Mouse (Mus musculus): Measurements from ENCODE around the gene Lzic.
A peak's percentile ranks its signal among the peaks of the same experiment; 100 is the strongest.

Lzic gene

DNA sequence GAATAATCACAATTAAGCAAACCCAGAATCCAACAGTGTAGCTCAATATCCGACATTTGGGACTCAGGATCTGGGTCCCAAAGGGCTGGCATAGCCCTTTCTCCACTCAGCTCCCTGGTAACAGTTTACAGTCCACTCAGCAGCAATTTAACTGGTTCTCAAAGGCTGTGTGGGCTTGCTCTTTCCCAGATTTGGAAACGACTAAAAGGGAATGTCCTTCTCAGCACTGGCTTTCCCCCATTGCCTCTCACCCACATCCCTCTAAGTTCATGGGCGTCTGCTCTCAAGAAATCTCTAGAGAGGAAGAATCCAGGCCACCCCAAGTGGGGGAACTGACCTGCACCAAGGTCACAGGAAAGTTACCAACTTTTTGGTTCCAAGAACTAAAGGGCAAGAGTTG lies 463 bp upstream of the Lzic start:
- DNase-seq: peak in 1 of 2 experiments; percentile 14

DNA sequence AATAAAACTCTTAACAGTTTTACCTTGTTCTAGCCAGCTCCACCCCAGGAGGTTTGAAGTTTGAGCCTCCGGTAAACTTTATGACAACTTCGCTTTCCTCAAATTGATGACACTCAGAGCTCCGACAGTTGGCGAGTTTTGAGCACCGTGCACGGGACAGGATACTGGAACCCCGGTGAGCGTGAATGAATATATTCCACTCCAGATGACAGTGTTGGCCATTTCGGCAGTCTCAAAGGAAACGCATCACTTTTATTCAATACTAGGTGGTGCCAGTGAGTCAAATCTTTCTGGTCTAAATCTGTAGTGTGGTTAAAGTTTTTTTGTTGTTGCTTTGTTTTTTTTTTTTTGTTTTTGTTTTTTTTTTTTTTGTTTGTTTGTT lies 787 bp downstream of the Lzic start:
- DNase-seq: peak; percentile 31 to 53

DNA sequence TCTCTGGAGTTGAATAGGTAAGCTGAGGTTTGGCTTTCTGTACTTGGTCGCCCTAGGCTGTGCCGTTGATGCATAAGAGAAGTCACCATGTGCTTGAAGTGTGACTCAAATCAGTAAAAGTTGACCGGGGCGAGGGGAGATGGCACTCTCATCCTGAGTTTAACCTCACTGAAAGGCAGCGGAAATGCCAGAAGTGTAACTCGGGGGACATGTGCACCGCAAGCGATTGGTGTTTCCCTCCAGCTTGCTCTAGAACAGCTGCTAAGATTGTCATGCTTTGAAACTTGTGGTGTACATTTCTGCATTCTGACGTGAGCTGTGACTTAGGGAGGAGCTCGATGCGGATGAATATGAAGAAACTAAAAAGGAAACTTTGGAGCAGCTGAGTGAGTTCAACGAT lies 2.7 kb downstream of the Lzic start:
- no peak for DNase-seq

DNA sequence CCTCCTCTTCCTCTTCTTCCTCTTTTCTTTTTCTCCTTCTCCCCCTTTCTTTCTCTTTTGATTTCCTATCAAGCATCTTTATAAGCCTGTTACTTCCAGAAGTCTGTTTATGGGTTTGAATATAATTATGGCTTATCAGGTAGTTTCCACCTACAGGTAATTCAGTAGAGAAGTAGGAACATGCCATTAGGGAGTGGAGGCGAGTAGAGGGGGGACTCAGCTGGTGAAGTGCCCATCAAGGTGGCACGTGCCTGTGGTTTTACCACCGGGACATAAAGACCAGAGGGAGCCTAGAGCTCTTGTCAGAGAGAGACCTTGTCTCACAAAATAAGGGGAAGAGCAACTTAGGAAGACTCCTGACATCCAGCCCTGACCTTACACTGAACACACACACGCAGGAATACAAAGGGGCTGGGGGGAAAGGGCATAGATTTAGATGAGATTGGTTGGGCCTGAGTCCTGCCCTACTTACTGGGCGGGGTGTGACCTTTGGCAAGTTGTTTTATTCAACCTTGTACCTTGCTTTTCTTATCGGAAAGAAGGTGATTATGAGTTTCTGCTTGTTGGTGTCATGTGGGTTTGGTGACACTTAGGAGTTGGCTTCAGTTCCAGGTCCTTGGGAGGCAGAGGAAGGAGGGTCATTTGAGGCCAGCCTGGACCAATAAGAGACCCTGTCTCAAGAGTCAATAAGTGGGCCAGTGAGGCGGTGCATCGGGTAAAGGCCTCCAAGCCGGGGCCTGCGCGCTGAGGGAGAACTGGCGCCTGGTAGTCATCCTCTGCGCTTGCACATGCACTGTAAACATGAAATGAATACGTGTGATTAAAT lies 4.6 kb downstream of the Lzic start:
- no peak for DNase-seq

DNA sequence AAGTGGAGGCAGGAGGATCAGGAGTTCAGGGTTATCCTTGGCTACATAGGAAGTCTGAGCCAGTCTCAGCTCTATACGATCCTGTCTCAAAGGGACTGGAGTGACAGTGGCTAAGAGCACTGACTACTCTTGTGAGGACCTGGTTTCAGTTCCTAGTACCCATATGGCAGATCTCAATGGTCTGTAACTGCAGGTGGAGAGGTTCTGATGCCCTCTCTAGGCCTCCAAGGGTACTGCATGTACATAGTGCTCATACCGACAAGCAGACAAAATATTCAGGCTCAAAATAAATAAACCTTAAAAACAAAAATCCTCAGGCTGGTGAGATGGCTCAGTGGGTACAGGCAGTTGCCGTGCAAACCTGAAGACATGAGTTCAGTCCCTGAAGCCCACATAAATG lies 6.1 kb downstream of the Lzic start:
- peak in 1 of 2 experiments; percentile 6 for DNase-seq

DNA sequence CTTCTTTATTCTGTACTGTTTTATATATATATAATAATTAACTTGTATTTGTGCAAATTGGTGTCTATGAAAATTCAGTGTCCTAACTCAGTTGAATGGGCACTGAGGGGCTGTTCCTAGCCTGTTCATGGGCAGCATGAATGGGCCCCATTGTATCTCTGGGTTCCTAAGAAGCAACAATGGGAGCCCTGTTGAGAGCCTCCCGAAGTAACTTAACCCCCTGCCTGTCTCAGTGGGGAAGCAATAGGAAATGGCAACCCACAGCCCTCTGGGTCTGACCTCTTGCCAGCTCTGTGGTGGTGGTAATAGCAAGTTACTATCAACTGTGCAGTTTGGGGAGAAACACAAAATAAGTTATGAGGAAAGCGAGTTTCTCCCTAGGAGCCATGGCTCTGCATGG lies 11.6 kb downstream of the Lzic start:
- DNase-seq: no peak

DNA sequence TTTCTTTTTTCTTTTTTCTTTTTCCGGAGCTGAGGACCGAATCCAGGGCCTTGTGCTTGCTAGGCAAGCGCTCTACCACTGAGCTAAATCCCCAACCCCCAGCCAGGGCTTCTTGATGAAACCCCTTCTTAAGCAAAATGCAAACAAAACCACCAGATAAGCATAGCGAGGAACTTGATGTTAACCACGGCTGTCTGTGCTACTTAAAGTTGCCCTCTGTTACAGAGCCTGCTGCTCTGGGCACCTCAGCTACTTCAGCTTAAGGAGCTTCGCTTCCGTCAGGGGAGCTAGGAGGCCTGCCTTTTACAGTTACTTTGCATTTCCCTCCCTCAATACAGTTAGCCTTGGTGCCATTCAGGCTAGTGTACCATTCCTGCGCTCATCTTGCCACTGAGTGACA lies 13.9 kb downstream of the Lzic start:
- DNase-seq: no peak

DNA sequence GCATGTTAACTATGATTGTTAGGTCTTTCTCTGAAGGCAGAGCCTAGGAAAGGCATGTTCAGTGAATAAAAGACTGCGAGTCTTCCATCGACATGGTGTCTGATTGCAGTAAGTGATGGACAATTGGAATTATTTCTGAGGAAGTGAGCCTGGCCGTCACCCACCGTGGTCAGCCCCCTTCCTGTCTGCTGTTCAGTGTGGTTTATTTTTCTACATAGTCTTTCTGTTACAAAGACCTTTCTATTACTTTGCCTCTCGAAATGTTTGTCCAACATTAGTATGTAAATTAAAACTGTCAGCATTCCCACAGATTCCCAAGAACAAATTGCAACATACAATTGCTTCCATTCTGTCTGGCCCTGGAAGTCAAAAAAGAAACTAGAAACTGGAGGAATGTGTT lies 14.8 kb downstream of the Lzic start:
- no peak for DNase-seq

DNA sequence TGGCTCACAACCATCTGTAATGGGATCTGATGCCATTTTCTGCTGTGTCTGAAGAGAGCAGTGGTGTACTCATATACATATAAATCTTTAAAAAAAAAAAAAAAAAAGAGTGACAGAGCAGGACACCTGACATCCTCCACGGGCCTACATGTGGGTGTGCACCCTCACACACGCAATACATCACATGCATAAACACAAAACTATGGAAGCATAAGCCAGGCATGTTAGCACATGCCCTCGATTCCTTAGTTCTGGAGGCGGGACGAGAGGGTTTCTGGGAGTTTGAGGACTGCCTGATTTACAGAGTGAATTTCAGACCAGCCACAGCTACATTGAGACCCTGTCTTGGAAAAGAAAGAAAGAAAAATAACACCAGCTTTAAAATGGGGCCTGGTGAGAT lies 19.3 kb downstream of the Lzic start:
- DNase-seq: no peak

DNA sequence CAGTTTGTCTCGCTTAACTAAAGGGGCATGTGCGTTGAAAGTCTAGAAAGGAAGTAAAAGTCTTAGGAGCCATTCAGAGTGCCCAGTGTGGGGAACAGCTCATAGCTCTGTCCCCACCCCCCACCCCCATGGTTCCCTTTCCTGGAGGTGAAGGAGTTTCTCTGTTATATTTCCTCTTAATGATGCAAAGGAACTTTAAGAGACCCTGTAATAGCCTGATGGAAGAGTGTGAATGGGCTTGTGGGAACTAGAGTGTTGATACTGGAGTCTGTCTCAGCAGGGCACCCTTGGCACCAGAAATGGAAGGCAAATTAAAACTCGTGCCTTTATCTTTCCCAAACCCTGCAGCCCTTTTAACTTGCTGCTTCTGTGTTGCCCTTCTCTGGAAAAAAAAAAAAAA lies 19.8 kb downstream of the Lzic start:
- DNase-seq: no peak

DNA sequence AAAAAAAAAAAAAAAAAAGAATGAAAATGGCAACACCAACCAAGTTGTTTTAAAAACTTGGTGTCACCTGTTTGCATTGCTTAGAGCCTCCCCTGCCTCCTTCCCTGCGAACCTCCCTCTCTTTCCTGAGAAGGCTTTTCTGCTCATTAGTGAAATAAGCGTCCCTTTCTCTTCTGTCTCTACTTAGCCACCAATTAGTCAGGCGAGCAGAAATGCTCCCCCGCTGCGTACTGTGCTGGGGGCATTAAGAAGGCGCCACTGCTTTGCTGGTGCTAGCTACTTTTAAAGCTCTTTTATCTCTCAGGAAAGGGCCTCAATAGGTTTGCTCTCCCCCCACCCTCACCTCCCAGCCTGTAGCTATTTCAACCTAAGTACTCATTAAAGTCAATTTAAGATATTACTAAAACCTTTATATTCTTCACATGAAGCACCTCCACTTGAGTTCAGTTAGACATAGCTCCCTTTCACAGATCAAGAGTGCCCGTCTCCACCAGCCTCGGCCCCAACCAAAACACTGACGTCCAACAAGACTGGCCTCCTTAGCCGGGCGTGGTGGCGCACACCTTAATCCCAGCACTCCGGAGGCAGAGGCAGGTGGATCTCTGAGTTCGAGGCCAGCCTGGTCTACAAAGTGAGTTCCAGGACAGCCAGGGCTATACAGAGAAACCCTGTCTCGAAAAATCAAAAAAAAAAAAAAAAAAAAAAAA lies 20.4 kb downstream of the Lzic start:
- DNase-seq: no peak

DNA sequence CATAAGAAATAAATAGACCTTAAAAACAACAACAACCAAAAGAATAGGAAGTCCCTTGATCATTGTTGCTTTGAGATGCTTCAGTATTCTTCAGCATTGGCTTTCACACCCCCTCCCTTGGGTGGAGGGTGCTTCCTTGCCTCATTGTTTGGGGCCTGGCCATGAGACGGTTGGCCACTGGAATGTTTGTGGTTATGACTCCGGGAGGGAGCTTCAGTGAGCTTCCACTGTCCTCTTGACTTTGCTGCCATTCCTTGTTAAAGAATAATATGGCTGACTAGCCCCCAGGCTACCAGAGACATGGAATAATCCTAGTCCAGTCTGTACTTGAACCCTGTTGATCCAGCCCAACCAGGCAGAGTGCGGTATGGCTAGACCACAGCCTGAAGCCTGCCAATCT lies 21.9 kb downstream of the Lzic start:
- no peak for DNase-seq

DNA sequence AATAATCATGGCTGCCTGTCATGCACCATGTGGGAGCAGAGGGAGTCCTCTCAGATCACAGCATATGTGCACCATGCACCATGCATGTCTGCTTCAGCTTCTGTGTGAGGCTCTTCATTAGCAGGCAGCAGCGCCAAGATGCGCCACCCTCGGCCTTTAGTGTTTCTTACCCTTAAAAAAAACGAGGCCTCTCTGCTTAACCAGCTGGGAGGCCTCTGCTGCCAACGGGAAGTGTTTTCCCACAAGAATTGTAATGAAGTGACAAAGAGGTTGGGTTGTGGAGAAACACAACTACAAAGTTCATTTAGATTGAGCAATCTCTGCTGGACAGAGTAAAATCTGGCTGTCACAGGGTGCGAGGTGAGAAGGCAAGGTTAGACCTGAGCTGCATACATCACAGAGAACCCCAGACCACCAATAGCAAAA lies 26.2 kb downstream of the Lzic start:
- no peak for DNase-seq

DNA sequence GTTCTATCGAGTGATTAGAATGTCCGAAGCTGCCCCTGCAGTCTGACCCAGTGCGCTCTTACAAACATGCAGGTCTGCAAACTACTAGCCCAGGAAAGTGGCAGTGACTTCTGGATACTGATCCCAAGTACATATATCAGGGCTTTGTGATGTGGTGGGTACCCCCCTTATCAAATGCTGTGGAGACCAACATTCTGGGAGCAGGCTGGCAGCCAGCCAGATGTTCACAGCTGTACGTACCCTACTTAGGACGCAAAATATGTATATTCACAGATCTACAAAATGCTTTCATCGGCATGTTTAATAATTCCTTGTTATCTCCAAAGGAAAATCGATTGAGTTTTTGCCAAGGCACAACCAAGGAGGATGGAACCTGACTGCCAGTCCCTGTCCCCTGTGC lies 27.0 kb downstream of the Lzic start:
- DNase-seq: no peak

DNA sequence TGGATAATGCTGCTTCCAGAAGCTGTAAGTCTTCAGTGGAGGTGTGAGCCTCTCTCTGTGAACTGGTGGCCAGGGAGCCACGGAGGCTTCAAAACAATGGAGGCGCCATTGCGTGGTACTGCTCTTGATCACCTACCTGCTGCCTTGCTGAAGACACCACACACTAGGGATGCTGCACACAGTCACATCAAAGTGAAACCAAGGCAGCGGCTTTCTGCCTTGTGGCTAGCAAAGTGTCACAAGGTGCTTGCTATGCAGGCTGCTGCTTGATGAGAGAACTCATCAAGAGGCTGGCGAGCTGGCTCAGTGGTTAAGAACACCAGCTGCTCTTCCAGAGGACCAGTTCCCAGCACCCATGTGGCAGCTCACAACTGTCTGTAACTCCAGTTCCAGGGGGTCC lies 30.7 kb downstream of the Lzic start:
- DNase-seq: no peak

DNA sequence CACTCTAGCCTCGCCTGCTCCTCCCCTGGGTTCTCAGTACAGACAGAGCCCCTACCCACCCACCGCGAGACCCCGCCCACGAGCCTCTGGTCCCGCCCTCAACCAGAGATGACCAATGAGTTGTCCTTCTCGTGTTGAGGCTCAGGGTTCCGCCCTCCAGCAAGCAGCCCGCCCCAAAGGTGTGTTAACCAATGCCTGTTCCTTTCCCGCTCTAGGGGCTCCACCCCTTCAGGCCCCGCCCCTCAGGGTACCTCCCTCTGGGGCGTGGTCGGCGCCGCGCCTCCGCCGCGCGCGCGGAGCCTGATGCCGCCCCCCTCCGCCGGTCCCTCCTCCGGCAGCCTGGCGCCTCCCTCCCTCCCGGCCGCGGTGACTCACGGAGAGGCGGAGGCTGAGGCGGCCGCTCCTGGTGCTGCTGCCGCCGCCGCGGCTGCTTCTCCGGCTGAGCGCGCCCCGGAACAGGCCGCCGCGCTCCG lies 32.9 kb downstream of the Lzic start, which contains the start of gene Ctnnbip1:
Gene Ctnnbip1 (plus strand): TSS at position 369 of the 473 bp plus-strand sequence.
- peak; percentile 97 to 98 for DNase-seq

DNA sequence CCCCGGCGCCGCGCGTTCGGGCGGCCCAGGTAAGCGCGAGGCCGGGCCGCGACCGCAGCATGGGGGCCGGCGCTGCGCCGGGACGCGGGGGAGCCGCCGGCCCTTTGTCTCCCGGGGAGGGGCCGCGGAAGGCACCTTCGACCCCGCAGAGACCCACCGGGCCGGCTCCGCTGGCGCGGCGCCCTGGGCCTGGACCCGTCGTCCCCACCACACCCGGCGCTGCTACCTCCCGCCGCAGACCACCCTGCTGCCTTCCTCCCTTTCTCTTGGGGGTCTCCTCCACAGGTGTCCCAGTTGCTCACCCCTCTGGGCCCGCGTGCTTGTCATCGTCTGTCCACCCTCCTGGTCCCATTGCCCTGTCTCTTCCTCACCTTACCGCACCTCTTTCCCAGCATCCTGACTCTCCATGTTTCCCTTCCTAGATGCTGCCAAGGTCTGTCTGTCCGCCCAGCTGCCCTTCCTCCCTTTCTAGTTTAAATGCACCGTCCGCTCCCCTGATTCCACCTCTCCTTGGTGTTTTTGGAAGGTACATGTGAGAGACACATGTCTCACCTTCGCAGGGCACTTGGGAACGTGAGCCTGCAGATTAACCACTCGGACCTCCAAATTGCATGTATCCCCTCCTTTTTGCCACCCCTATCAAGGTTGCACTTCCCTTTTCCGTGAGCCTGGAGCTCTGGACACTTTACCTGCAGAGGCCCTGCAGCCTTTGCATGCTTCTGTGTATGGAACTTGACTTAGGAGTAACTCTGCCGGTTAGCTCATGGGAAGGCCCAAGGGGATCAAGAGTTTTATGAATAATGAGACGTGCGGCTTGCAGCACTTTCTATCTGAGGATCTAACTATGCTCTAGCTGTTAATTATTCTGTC lies 33.6 kb downstream of the Lzic start:
- no peak for DNase-seq

DNA sequence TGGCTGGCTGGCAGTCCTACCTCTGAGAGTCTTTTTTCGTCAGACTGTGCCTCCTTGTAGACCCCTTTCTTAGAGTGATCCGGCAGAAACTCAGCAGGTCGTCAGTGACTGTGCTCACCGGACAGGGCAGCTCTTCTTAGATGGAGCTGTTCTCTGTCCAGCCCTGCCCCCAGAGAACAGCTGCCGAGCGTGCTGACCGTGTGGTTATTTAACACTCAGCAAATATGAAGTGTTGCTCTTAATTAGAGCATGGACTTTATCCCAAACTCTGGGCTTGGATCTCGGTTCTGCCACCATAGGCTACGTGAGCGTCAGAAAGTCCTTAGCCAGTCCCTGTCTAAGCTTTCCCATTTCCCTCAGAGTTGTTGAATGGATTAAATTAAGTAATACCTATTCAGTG lies 36.2 kb downstream of the Lzic start:
- DNase-seq: peak; percentile 64 to 70

DNA sequence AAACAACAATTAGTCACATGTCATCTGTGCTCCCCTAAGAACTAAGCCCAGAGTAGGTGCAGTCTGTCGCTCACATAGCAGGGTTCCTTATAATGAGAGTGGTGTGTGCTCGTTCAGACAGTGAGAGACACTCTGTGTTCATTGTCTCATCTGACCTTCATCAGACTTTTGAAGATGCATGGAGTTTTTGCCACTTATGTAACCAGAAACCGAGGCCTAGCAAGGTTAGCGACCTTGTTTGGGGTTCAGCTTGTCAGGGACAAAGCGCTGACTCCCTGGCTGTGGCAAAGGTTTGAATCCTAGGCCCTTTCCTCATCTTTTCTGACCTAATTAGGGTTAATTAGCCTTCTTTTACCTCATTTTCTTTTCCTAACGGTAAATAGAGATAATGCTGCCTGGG lies 38.9 kb downstream of the Lzic start:
- no peak for DNase-seq

DNA sequence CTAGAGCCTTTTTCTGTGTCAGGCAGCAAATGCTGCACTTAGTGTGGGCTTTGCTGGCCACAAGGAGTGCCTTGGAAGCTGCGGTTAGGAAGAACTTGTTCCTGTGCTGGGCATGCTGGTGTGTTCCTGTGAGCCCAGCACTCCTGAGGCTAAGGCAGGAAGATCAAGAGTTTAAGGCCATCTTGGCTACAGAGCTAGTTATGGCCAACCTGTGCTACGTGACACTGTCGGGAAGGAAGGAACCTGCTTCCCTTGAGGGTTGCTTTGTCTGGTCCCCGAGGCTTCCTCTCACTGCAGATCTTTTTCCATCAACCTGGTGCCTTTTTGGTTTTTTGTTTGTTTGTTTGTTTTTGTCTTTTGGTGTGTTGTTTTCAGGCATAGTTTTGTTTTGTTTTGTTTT lies 40.1 kb downstream of the Lzic start:
- no peak for DNase-seq

DNA sequence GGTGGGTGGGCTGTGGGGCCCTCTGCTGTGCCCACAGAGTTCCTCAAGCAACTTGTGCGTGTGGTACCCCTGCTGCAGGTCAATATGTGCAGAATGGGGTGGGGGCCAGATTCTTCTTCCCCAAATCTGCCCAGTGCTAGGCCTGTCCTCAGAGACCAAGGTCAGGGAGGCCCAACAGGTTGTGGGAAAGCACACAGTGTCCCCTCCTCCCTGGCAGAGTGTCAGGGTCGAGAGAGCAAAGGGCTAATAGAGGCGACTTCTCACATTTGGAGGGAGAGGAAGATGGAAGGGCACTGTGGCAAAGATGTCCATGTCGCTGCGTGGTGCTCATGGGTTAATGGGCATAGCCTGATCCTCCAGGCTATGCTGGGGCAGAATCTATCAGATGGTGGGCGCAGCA lies 40.8 kb downstream of the Lzic start:
- peak; percentile 27 to 65 for DNase-seq

DNA sequence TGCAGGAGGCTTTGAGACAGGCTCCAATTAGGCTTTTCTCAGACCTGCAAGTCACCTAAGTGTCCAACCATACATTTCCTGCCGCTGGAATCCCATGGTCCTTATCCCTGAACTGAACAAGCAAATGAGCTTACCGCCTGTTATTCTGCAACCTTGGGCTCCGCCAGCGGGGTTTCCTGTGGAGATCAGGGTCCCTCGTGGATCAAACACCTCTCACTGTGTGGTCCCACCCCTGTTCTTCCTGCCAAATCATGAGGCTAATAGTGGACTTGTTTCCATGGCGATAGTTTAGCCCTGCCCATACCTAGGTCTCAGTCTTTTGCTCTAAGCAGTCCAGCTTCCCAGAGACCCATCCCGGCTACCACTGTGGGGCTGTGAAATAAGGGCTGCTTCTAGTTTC lies 41.3 kb downstream of the Lzic start:
- DNase-seq: peak; percentile 26 to 41
